Mouse (Mus musculus) kidney, embryonic 16.5 days (tissue): ENCODE data around the gene Ap3d1. TPM values are rescaled to one million over a fixed set of nuclear protein-coding genes. Genes with fewer than 3 reads are reported as not detected.

Experiments used
- ATAC-seq: fragments of 200-750 bp; cut with Nextera tagmentation; 2 replicates; pipeline ENCODE4 v1.8.0; 2017; ENCODE audit warnings: moderate TSS enrichment; ENCODE audit not compliant: low FRiP score, low TSS enrichment
- H3K27ac ChIP-seq: fragments of 300-500 bp; sonication (generic); 2 replicates; pipeline ENCODE4 v1.5.1; 2014; ENCODE audit warnings: low read length
- H3K27me3 ChIP-seq: fragments of 300-500 bp; sonication (generic); 2 replicates; pipeline ENCODE4 v1.6.1; 2014; ENCODE audit warnings: low read length, control low read depth, mixed read lengths; ENCODE audit not compliant: insufficient read depth
- H3K36me3 ChIP-seq: fragments of 300-500 bp; sonication (generic); 2 replicates; pipeline ENCODE4 v1.6.1; 2014; ENCODE audit warnings: low read length, control low read depth, mixed read lengths; ENCODE audit not compliant: insufficient read depth
- H3K4me1 ChIP-seq: fragments of 300-500 bp; sonication (generic); 2 replicates; pipeline ENCODE4 v1.6.1; 2014; ENCODE audit warnings: low read length, control low read depth, mixed read lengths; ENCODE audit not compliant: insufficient read depth
- H3K4me2 ChIP-seq: fragments of 300-500 bp; sonication (generic); replicated peaks from 2 replicates; pipeline ENCODE4 v1.6.1; 2014; ENCODE audit warnings: low read depth, low read length
- H3K4me3 ChIP-seq: fragments of 300-500 bp; sonication (generic); 2 replicates; pipeline ENCODE4 v1.5.1; 2014; ENCODE audit warnings: mild to moderate bottlenecking, low read length
- H3K9ac ChIP-seq: fragments of 300-500 bp; sonication (generic); replicated peaks from 2 replicates; pipeline ENCODE4 v1.6.1; 2014; ENCODE audit warnings: low read length
- H3K9me3 ChIP-seq: fragments of 300-500 bp; sonication (generic); 2 replicates; pipeline ENCODE4 v1.6.1; 2016; ENCODE audit warnings: low read length, control low read depth
- WGBS: fragments of 180-500 bp; shearing (Covaris S2); extraction: QIAGEN DNeasy Blood & Tissue Kit; methylation state at CpG from one replicate; pipeline ENCODE4 v1.1.7; 2014; 5-methylcytosine and 5-hydroxymethylcytosine counted together
- polyA plus RNA-seq: library from polyadenylated mRNA; unstranded; fragments of >200 nt; fragmentation: Nextera tagmentation; extraction: Ambion mirVana; gene quantifications from 2 replicates; pipeline ENCODE4 v1.2.1, GENCODE M21; 2015

Gene Ap3d1
- polyA plus RNA-seq, 1 experiment from 2014 or later, result 68.8 TPM

- H3K4me3 ChIP-seq, result peak overlapping the region; percentile 81
These were observed 68.4 kb downstream of the Ap3d1 start for GRCm38 (mm10) chr10:80673690-80674089.

DNA sequence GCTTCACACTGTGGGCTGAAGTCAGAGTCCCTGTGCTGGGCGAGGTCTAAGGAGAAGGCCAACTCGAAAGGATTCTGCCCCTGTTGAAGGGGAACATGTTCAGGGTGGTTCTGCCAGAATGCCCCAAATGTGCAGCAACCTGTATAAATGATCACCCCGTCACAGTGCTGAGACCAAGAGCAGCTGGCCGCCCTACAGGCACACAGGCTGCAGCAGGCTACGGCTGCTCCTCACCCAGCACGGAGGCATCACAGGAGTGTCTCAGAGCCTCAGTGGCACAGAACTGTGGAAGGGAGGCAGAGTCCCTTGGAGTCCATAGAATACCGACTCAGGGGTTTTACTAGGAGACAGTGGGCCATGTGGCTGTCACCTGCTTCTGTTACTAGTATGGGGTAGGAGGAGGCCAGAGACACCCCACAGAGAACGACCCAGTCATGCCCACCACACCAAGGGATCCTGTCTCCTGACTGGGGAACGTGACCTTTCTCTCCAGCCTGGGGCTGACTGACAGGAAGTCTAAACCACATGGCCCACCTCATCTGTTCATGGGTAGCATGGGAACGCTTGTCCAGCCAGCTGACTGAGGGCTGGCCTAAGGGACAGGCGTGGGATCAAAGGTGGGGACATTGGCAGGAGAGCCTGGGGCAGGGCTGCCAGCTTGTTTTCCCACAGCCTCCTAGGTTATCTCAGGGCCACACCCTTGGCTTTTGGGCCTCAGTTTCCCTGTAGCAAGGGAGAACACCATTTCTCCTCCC, 70.0 kb downstream of the Ap3d1 start:
- WGBS, result 83% methylated on average over 11 of the region's 11 CpGs
- no peak for ATAC-seq
- H3K4me1 ChIP-seq, result peaks cover 31% of the 10 kb centered on the region

More at GRCm38 (mm10) chr10:80673690-80674089, 68.4 kb downstream of the Ap3d1 start:
- Histone ChIP-seq H3K4me1 (peaks cover 47% of the 10 kb centered on the region), H3K27me3 (no peaks in the 10 kb centered on the region), H3K9ac (peak overlapping the region; percentile 96), H3K27ac (no peak overlapping the region; the same call in 1 of the 2 replicates), H3K4me2 (peak overlapping the region; percentile 80), H3K9me3 (no peaks in the 10 kb centered on the region), H3K36me3 (peaks cover 44% of the 10 kb centered on the region)
- WGBS, result 85% methylated on average over 3 of the region's 3 CpGs
- ATAC-seq, result no peak

GRCm38 (mm10) chr10:80671251-80671650, 70.8 kb downstream of the Ap3d1 start:
- no peak for ATAC-seq
- no peaks in the 10 kb centered on the region for H3K27me3 ChIP-seq
- H3K4me3 ChIP-seq, result no peak overlapping the region
- H3K9ac ChIP-seq, result no peak overlapping the region
- WGBS, result 84% methylated on average over 4 of the region's 4 CpGs
- peaks cover 69% of the 10 kb centered on the region for H3K36me3 ChIP-seq
- H3K4me2 ChIP-seq, result no peak overlapping the region
- no peaks in the 10 kb centered on the region for H3K9me3 ChIP-seq
- H3K27ac ChIP-seq, result no peak overlapping the region
- peaks cover 36% of the 10 kb centered on the region for H3K4me1 ChIP-seq

More for the DNA sequence above, 70.0 kb downstream of the Ap3d1 start:
- H3K9ac ChIP-seq, result no peak overlapping the region; the same call in 1 of the 2 replicates
- H3K27ac ChIP-seq, result no peak overlapping the region
- H3K4me3 ChIP-seq, result no peak overlapping the region
- H3K9me3 ChIP-seq, result no peaks in the 10 kb centered on the region
- H3K4me2 ChIP-seq, result no peak overlapping the region
- H3K36me3 ChIP-seq, result peaks cover 60% of the 10 kb centered on the region
- H3K27me3 ChIP-seq, result no peaks in the 10 kb centered on the region

DNA sequence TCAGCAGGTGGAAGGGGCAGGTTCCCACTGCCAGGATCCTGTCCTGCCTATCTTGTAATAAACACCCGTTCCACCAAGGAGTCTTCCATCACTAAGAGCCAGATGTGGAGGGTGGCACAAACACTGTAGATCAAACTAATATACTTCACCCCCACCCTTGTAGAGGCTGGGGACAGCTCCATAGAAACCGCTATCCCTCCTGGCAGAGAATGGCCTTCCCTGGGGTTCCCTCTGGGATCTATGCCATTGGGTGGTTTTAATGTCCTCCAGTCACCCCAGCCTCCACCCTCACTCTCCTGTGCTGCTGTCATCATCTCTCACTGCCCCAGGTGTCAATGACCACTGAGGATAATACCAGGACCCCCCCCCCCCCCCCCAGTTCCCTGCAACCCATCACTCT, 71.5 kb downstream of the Ap3d1 start:
- WGBS, result 92% methylated on average over 2 of the region's 2 CpGs
- Histone ChIP-seq H3K36me3 (peaks cover 74% of the 10 kb centered on the region), H3K4me2 (no peak overlapping the region)

GRCm38 (mm10) chr10:80669737-80670485, 72.2 kb downstream of the Ap3d1 start:
- no peak overlapping the region for H3K4me3 ChIP-seq
- peaks cover 74% of the 10 kb centered on the region for H3K36me3 ChIP-seq
- no peak overlapping the region for H3K27ac ChIP-seq
- ATAC-seq, result no peak
- H3K9me3 ChIP-seq, result no peaks in the 10 kb centered on the region
- WGBS, result 92% methylated on average over 7 of the region's 7 CpGs
- H3K4me1 ChIP-seq, result peaks cover 48% of the 10 kb centered on the region
- H3K9ac ChIP-seq, result no peak overlapping the region; the same call in 1 of the 2 replicates
- H3K4me2 ChIP-seq, result no peak overlapping the region
- H3K27me3 ChIP-seq, result no peaks in the 10 kb centered on the region

More for the DNA sequence above, 71.5 kb downstream of the Ap3d1 start:
- peaks cover 43% of the 10 kb centered on the region for H3K4me1 ChIP-seq
- no peak overlapping the region; the same call in 1 of the 2 replicates for H3K9ac ChIP-seq
- H3K9me3 ChIP-seq, result no peaks in the 10 kb centered on the region
- ATAC-seq, result no peak
- H3K27ac ChIP-seq, result no peak overlapping the region
- H3K27me3 ChIP-seq, result no peaks in the 10 kb centered on the region
- H3K4me3 ChIP-seq, result no peak overlapping the region

GRCm38 (mm10) chr10:80669018-80669417, 73.0 kb downstream of the Ap3d1 start:
- Histone ChIP-seq H3K4me2 (no peak overlapping the region), H3K9me3 (no peaks in the 10 kb centered on the region), H3K4me3 (no peak overlapping the region), H3K4me1 (peaks cover 48% of the 10 kb centered on the region), H3K36me3 (peaks cover 74% of the 10 kb centered on the region), H3K9ac (no peak overlapping the region), H3K27ac (no peak overlapping the region), H3K27me3 (no peaks in the 10 kb centered on the region)
- ATAC-seq, result no peak
- WGBS, result 82% methylated on average over 12 of the region's 12 CpGs

GRCm38 (mm10) chr10:80668614-80669013, 73.5 kb downstream of the Ap3d1 start:
- 78% methylated on average over 11 of the region's 11 CpGs for WGBS
- Histone ChIP-seq H3K27me3 (no peaks in the 10 kb centered on the region), H3K4me2 (no peak overlapping the region), H3K4me3 (no peak overlapping the region), H3K9me3 (no peaks in the 10 kb centered on the region), H3K36me3 (peaks cover 72% of the 10 kb centered on the region), H3K9ac (no peak overlapping the region), H3K27ac (no peak overlapping the region), H3K4me1 (peaks cover 47% of the 10 kb centered on the region)
- ATAC-seq, result no peak

- H3K27ac ChIP-seq, result no peak overlapping the region
- no peak overlapping the region for H3K4me3 ChIP-seq
- H3K36me3 ChIP-seq, result peaks cover 61% of the 10 kb centered on the region
- no peaks in the 10 kb centered on the region for H3K9me3 ChIP-seq
- no peak overlapping the region for H3K4me2 ChIP-seq
- no peak for ATAC-seq
- WGBS, result 73% methylated on average over 19 of the region's 19 CpGs
- no peaks in the 10 kb centered on the region for H3K27me3 ChIP-seq
- H3K9ac ChIP-seq, result no peak overlapping the region
- H3K4me1 ChIP-seq, result peaks cover 40% of the 10 kb centered on the region
These were observed 75.1 kb downstream of the Ap3d1 start for GRCm38 (mm10) chr10:80666837-80667412.

DNA sequence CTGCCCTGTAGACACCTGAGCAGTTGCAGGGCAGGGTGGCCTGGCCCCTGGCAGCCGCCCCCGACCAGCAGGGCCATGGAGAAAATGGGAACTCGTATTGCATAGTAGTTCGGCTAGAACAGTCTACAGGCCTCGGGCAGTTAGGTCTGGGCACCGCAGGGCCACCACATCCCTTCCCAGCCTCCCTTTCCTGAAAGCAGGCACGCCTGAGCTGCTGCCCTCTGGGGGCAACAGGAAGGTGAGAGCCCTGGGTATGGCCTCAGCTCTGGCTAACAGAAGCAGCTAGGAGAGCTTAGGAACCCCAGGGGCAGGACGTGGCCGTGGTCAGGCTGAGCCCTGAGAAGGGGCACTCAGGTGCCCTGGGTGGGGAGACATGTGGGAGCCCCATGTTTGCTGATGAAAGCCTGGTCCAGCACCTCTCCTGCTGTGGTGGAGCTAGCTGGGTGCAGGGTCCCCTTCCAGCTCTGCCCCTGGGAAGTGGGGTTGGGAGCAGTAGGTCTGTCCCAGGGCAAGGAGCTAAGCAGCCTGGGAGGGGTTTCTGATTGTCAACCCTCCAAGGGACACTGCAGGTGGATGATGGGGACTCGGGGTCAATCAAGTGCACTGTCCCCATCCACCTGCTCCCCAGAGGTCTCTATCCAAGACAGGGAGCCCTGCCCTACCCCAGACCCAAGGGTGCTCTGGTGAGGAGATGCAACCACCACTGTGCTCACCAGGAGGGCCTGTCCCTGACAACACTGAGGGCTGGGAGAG, 75.9 kb downstream of the Ap3d1 start:
- 58% methylated on average over 10 of the region's 10 CpGs for WGBS
- Histone ChIP-seq H3K9ac (0 out of 2 replicates have a peak overlapping the region, but pooled peaks have one; percentile 8), H3K27me3 (no peaks in the 10 kb centered on the region), H3K4me1 (peaks cover 40% of the 10 kb centered on the region), H3K9me3 (no peaks in the 10 kb centered on the region), H3K36me3 (peaks cover 53% of the 10 kb centered on the region), H3K4me2 (no peak overlapping the region), H3K27ac (peak overlapping the region; percentile 93), H3K4me3 (no peak overlapping the region)
- ATAC-seq, result no peak
